Mouse (Mus musculus) retina, postnatal 1 day (tissue): ENCODE results near the gene Fgfr1op2.

Source experiments
- DNase-seq: peaks from one replicate; pipeline ENCODE4 v3.0.0-alpha.2; 2012

The Fgfr1op2 gene

GRCm38 (mm10) chr6:146603651-146604050 is 26.6 kb downstream of the Fgfr1op2 start:
- DNase-seq: no peak

- no peak for DNase-seq
Observed at GRCm38 (mm10) chr6:146611385-146611784, 34.4 kb downstream of the Fgfr1op2 start.

GRCm38 (mm10) chr6:146611897-146612296 is 34.9 kb downstream of the Fgfr1op2 start:
- no peak for DNase-seq

GRCm38 (mm10) chr6:146612736-146613135 is 35.7 kb downstream of the Fgfr1op2 start:
- no peak for DNase-seq

- DNase-seq: no peak
Observed at GRCm38 (mm10) chr6:146613907-146614306, 36.9 kb downstream of the Fgfr1op2 start.

- no peak for DNase-seq
Observed at GRCm38 (mm10) chr6:146614541-146614940, 37.5 kb downstream of the Fgfr1op2 start.

GRCm38 (mm10) chr6:146615891-146616290 is 38.9 kb downstream of the Fgfr1op2 start:
- no peak for DNase-seq

GRCm38 (mm10) chr6:146616670-146617069 is 39.7 kb downstream of the Fgfr1op2 start:
- no peak for DNase-seq

GRCm38 (mm10) chr6:146628123-146628522 is 51.1 kb downstream of the Fgfr1op2 start:
- no peak for DNase-seq

GRCm38 (mm10) chr6:146629781-146630756 is 53.1 kb downstream of the Fgfr1op2 start:
- DNase-seq: no peak

- DNase-seq: no peak
Observed at GRCm38 (mm10) chr6:146630961-146631360, 54.0 kb downstream of the Fgfr1op2 start.

GRCm38 (mm10) chr6:146631847-146632246 is 54.8 kb downstream of the Fgfr1op2 start:
- DNase-seq: no peak

- DNase-seq: no peak
Observed at GRCm38 (mm10) chr6:146632403-146632802, 55.4 kb downstream of the Fgfr1op2 start.

- DNase-seq: peak; percentile 19
Observed at GRCm38 (mm10) chr6:146633097-146633496, 56.1 kb downstream of the Fgfr1op2 start.

GRCm38 (mm10) chr6:146633629-146634014 is 56.6 kb downstream of the Fgfr1op2 start:
- peak; percentile 51 for DNase-seq

- DNase-seq: peak; percentile 92
Observed at GRCm38 (mm10) chr6:146634015-146634722, 57.2 kb downstream of the Fgfr1op2 start.

GRCm38 (mm10) chr6:146634759-146635606 is 58.0 kb downstream of the Fgfr1op2 start:
- DNase-seq: peak; percentile 33

- no peak for DNase-seq
Observed at GRCm38 (mm10) chr6:146636482-146636881, 59.5 kb downstream of the Fgfr1op2 start.

- DNase-seq: no peak
Observed at GRCm38 (mm10) chr6:146640068-146640965, 63.3 kb downstream of the Fgfr1op2 start.

GRCm38 (mm10) chr6:146640991-146641390 is 64.0 kb downstream of the Fgfr1op2 start:
- no peak for DNase-seq

- no peak for DNase-seq
Observed at GRCm38 (mm10) chr6:146641621-146642210, 64.7 kb downstream of the Fgfr1op2 start.
